Mouse (Mus musculus) spleen, adult 2 months (tissue): Measurements from ENCODE around the gene Plcl1. TPM values are rescaled to one million over a fixed set of nuclear protein-coding genes. Genes with fewer than 3 reads are reported as not detected.

Experiments used
- DNase-seq, 2 experiments: peaks; one replicate each; pipeline versions ENCODE4 v3.0.0 to v3.0.0-alpha.2; 2012 to 2021; ENCODE audit warnings: low spot score in 2 of 2, low read depth in 1 of 2
- H3K27ac ChIP-seq: fragments of 200-500 bp; 2 replicates; pipeline ENCODE4 v1.5.1; 2012; ENCODE audit warnings: low read length, inconsistent platforms; ENCODE audit not compliant: insufficient read depth
- H3K27me3 ChIP-seq: fragments of 200-500 bp; 2 replicates; pipeline ENCODE4 v1.6.1; 2012; ENCODE audit warnings: mild to moderate bottlenecking, moderate library complexity, low read length, inconsistent platforms; ENCODE audit not compliant: control insufficient read depth, insufficient read depth
- H3K36me3 ChIP-seq: fragments of 200-500 bp; 2 replicates; pipeline ENCODE4 v1.6.1; 2012; ENCODE audit warnings: mild to moderate bottlenecking, low read length, inconsistent platforms; ENCODE audit not compliant: control insufficient read depth, insufficient read depth
- H3K4me1 ChIP-seq: fragments of 200-500 bp; 2 replicates; pipeline ENCODE4 v1.6.1; 2011; ENCODE audit warnings: inconsistent platforms; ENCODE audit not compliant: control insufficient read depth, insufficient read depth, insufficient read length
- H3K4me3 ChIP-seq: fragments of 200-500 bp; 2 replicates; pipeline ENCODE4 v1.5.1; 2011; ENCODE audit warnings: mild to moderate bottlenecking, inconsistent platforms; ENCODE audit not compliant: insufficient read depth, insufficient read length; ENCODE audit errors: extremely low read depth
- CTCF ChIP-seq: fragments of 200-500 bp; IDR thresholded peaks from 2 replicates; pipeline ENCODE4 v1.5.1; 2011; ENCODE audit warnings: mild to moderate bottlenecking, inconsistent platforms; ENCODE audit not compliant: insufficient read depth, insufficient read length, insufficient replicate concordance; ENCODE audit errors: extremely low read depth
- POLR2A ChIP-seq: fragments of 200-500 bp; IDR thresholded peaks from 2 replicates; pipeline ENCODE4 v1.6.1; 2011; ENCODE audit warnings: low read depth, low read length, inconsistent platforms
- WGBS: fragments of 180-500 bp; shearing (Covaris S2); methylation state at CpG from one replicate; pipeline ENCODE4 v1.1.7; 2018; 5-methylcytosine and 5-hydroxymethylcytosine counted together
- polyA plus RNA-seq: library from polyadenylated mRNA; depleted of rRNA; stranded (reverse); fragments of >200 nt; gene quantifications from 2 replicates; pipeline ENCODE4 v1.2.3, GENCODE M21; 2012

Gene Plcl1
- polyA plus RNA-seq, 1 experiment: 0.49 TPM

DNA sequence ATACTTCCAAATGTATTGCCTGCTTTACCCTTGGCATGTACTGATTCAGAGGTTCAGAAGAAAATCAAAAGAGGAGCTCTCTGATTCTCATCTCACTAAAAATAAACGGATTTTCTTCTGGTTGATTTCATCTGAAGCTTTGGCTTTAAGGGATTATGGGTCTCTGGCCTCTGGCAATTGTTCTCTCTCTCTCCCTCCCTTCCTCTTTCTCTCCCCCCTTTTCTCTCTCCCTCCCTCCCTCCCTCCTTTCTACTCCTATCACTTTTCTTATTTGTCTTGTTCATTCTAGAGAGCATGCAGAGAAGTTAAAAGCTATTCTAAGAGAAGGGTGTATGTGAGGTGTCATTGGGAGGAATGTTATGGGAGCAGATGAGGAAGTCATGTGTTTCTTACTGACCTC, 225.8 kb downstream of the Plcl1 start:
- 76% methylated on average over 1 of the region's 1 CpGs for WGBS
- TF ChIP-seq POLR2A (no peak), CTCF (no peak)
- H3K4me3 ChIP-seq: no peak overlapping the region

DNA sequence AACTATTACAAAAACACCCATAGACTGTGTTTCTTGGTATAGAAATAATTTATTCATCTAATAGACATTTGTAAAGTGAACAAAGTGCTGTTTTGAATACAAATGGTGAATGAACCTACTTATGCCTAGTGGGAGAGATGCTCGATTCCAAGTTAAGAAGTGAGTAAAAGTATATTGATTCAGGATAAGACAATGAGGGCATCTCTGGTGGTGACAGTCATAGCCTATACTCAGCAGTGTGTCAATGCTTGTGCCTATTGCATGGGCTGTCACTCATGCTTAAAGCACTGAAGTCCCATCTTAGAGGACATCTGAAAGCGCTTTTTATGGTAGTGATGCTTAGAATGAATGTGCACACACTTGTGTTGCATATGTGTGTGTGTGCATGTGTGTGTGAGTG, 226.3 kb downstream of the Plcl1 start:
- no peak for DNase-seq
- WGBS: 96% methylated on average over 2 of the region's 2 CpGs
- H3K4me3 ChIP-seq: no peak overlapping the region
- TF ChIP-seq POLR2A: no peak
- no peaks in the 10 kb centered on the region for H3K27me3 ChIP-seq
- H3K4me1 ChIP-seq: no peaks in the 10 kb centered on the region
- H3K27ac ChIP-seq: no peak overlapping the region
- no peaks in the 10 kb centered on the region for H3K36me3 ChIP-seq

More for the DNA sequence above, 225.8 kb downstream of the Plcl1 start:
- Histone ChIP-seq H3K27me3 (no peaks in the 10 kb centered on the region), H3K36me3 (no peaks in the 10 kb centered on the region), H3K27ac (no peak overlapping the region), H3K4me1 (no peaks in the 10 kb centered on the region)
- no peak for DNase-seq

DNA sequence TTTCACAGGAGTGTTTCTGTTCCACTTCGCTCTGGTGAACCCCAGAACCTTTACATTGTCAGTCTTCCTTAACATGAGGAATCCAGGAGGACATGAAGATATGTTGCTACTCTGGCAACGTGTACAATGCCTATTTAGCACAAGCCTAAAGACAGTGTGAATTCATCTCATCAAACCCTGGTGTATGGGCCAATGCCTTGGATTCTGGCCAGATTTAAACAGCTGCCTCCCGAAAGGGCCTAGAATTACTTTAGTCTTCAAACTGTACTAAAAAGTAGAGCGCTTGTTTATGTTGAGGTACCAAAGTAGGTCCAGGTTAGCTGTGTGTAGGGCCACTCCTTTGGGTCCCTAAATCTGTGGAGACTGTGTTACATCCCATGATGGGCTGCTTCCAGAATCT, 227.6 kb downstream of the Plcl1 start:
- Histone ChIP-seq H3K36me3 (no peaks in the 10 kb centered on the region), H3K4me1 (no peaks in the 10 kb centered on the region), H3K4me3 (no peak overlapping the region), H3K27ac (no peak overlapping the region), H3K27me3 (no peaks in the 10 kb centered on the region)
- 88% methylated on average over 4 of the region's 4 CpGs for WGBS
- TF ChIP-seq POLR2A: no peak
- TF ChIP-seq CTCF: no peak
- DNase-seq: no peak

DNA sequence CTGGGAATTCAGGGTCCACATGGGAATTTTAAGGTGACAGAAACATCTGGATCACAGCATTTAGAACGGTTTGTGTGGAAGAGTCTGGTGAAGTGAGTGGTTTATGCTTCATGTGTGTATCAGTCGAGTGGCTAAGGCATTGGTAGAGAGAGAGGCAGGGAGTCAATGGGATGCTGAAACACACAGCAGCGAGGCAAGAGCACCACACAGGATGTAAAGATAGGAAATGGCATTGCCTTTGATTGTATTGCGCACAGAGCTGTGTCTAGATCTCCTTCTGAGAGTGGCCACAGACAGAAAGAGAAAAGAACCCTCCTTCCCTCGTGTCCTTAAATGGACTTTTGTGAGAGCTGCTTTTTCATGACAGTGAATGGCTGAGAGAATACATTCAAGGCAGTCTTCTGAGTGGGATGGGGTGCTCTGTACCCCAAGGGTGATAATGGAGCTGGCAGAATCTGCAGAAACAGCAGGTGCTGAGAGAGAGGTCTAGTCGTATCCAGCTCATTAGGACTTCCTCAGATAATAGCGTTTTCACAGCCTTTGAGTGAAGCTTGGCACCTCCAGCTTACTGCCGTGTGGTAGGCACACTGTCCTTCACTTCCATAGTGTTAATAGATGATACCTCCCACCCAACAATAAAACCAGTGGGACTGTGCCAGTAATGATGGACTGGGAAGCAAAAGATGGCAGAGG, 253.9 kb downstream of the Plcl1 start:
- H3K27ac ChIP-seq: no peak overlapping the region
- no peaks in the 10 kb centered on the region for H3K27me3 ChIP-seq
- H3K4me1 ChIP-seq: no peaks in the 10 kb centered on the region
- no peaks in the 10 kb centered on the region for H3K36me3 ChIP-seq
- TF ChIP-seq POLR2A: no peak
- TF ChIP-seq CTCF: no peak
- no peak overlapping the region for H3K4me3 ChIP-seq
- 77% methylated on average over 8 of the region's 8 CpGs for WGBS
- no peak for DNase-seq

DNA sequence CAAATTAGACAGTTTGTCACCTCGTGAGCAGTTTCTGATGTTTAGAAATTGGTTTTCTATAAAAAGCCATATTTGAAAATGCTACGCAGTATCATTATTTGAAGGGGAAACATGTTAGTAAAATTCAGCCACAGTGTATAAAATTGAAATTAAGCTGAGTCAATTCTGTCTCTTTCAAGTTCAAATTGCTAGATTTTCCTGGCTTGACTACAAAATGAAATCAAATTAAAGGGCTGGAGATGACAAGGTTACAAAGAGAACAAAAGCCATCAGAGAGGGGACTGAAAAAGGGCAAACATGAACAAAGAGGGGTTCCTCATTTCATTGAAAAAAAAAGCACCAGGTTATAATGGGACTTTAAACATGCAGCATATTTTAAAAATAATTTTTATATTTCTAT, 255.7 kb downstream of the Plcl1 start:
- no peak for DNase-seq
- no peaks in the 10 kb centered on the region for H3K36me3 ChIP-seq
- no peak overlapping the region for H3K4me3 ChIP-seq
- 77% methylated on average over 2 of the region's 2 CpGs for WGBS
- H3K27me3 ChIP-seq: no peaks in the 10 kb centered on the region
- no peak overlapping the region for H3K27ac ChIP-seq
- TF ChIP-seq POLR2A (no peak), CTCF (no peak)
- no peaks in the 10 kb centered on the region; the same call in 1 of the 2 replicates for H3K4me1 ChIP-seq

DNA sequence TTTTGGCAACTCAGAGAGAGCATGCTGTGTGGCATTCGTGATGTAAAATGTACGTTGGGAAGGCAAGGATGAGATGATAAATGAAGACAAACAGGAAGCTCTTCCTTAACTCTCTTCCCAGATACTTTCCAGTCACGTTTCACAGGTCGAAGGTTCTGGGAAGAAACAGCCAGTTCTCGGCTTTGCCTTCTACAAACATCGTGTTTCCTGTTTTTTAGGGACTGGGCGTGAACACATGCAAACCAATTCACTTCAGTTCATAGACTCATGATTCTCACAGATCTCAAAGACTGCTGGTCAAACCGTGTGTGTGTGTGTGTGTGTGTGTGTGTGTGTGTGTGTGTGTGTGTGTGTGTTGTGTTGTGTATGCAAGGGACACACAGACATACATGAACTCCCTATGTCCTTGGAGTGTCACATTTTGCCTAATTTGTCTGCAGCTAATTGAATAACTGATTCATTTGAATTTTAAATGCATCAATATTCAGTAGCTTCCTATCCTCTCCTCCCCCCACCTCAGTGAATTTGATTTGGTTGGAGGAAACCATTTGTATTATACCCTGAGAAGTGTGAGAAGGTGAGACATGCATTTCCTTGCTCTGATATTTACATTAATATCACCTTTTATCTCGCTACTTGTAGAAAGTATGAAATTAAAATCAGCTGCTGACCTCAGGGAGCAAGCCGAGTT, 259.6 kb downstream of the Plcl1 start:
- H3K36me3 ChIP-seq: no peaks in the 10 kb centered on the region
- H3K4me3 ChIP-seq: no peak overlapping the region
- H3K27ac ChIP-seq: no peak overlapping the region
- H3K27me3 ChIP-seq: no peaks in the 10 kb centered on the region
- TF ChIP-seq CTCF (no peak), POLR2A (no peak)
- WGBS: 67% methylated on average over 10 of the region's 10 CpGs
- H3K4me1 ChIP-seq: no peaks in the 10 kb centered on the region; the same call in 1 of the 2 replicates
- no peak for DNase-seq
